27 mouse cellular contexts compared by ENCODE assay signal in the genomic region with DNA sequence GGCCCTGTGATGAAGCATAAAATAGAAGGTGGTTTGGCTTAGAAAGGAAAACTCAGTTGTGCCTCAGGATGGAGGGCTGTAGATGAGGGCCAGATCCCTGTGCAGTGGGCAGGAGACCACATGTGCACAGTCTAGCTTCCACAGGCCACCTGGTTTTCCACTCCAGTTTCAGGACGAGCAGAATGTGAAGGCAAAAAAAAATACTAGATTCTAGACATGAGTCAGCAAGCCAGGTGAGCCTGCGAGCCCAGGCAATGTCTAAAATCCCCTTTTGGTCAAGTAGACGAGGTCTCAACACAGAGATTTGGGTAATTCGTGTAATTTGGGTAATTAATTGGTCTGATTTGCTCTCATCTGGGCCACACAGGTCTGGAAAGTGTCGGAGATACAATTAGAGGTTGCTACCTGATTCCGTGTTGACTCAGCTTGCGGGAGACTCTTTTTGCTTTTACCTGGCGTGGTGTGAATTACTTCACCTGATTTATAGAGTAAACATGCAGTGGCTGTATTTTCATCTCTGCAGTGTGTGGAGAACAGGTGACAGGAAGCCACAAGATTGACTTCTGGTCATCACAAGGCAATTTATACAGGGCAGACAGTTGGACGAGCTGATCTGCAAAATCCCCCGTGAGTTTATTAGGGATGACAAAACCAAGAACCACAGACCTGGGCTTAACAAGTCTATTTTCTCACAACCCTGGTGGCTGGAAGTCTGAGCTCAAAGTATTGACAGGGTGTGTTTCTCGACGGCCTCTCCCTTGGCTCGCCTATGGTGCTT. TPM values are rescaled to one million over a fixed set of nuclear protein-coding genes. Genes with fewer than 3 reads are reported as not detected.
"Had no signal": no experiment of that assay in that cellular context is flagged by ENCODE, and none has a peak within 500 bp of the region (broad histone marks: within the 10 kb centered on the region; RNA-seq: fewer than 3 reads in every experiment).

No protein-coding gene starts in this region.

- H3K9me3 ChIP-seq: heart, embryonic 10.5 days; heart, embryonic 12.5 days; hindbrain, embryonic 10.5 days; hindbrain, embryonic 13.5 days; hindbrain, embryonic 15.5 days; kidney, embryonic 15.5 days; limb, embryonic 13.5 days; limb, embryonic 15.5 days had no signal

- H3K27me3 ChIP-seq: heart, embryonic 12.5 days; hindbrain, embryonic 13.5 days; hindbrain, embryonic 15.5 days; kidney, embryonic 15.5 days; limb, embryonic 13.5 days; limb, embryonic 15.5 days had no signal

- H3K4me1 ChIP-seq: heart, embryonic 10.5 days; heart, embryonic 12.5 days; hindbrain, embryonic 10.5 days; hindbrain, embryonic 13.5 days; hindbrain, embryonic 15.5 days; kidney, embryonic 15.5 days; limb, embryonic 13.5 days had no signal

- H3K9ac ChIP-seq: heart, embryonic 12.5 days; hindbrain, embryonic 13.5 days; hindbrain, embryonic 15.5 days; kidney, embryonic 15.5 days; limb, embryonic 13.5 days; limb, embryonic 15.5 days had no signal

- H3K27ac ChIP-seq: gastrocnemius, adult 2 months; heart, embryonic 10.5 days; hindbrain, embryonic 10.5 days; hindbrain, embryonic 13.5 days; hindbrain, embryonic 15.5 days; hindbrain, postnatal 0 days; kidney, embryonic 15.5 days; kidney, postnatal 0 days; limb, embryonic 13.5 days; limb, embryonic 15.5 days had no signal

- H3K4me2 ChIP-seq: heart, embryonic 12.5 days; hindbrain, embryonic 13.5 days; hindbrain, embryonic 15.5 days; kidney, embryonic 15.5 days; limb, embryonic 13.5 days; limb, embryonic 15.5 days had no signal

- ATAC-seq: hindbrain, postnatal 0 days; intestine, embryonic 16.5 days had no signal

- H3K36me3 ChIP-seq: heart, embryonic 10.5 days; heart, embryonic 12.5 days; hindbrain, embryonic 10.5 days; hindbrain, embryonic 13.5 days; hindbrain, embryonic 15.5 days; kidney, embryonic 15.5 days; limb, embryonic 13.5 days; limb, embryonic 15.5 days had no signal

- DNase-seq: gastrocnemius, adult 2 months; gastrocnemius, postnatal 10 days; gastrocnemius, postnatal 25 days; heart, adult 18-20 months; heart, postnatal 10 days; heart, postnatal 4 days; kidney, adult 11 months; kidney, adult 2 months; kidney, adult 9 months; kidney, postnatal 14 days; kidney, postnatal 36 days; layer of hippocampus, postnatal 36 days; left cerebral cortex, postnatal 4 days had no signal

- H3K4me3 ChIP-seq: gastrocnemius, adult 2 months; heart, embryonic 10.5 days; heart, embryonic 12.5 days; hindbrain, embryonic 10.5 days; hindbrain, embryonic 13.5 days; hindbrain, embryonic 15.5 days; kidney, embryonic 15.5 days; limb, embryonic 13.5 days; limb, embryonic 15.5 days had no signal

RNA-seq across cellular contexts. Expression of a gene that starts 45.7 kb away (rescaled TPM):
- total RNA-seq: gastrocnemius, adult 2 months; gastrocnemius, postnatal 25 days; granulocyte monocyte progenitor cell, adult 5-6 weeks; liver, adult 2 months had no signal
- polyA plus RNA-seq: kidney, postnatal 0 days; limb, embryonic 11.5 days; liver, adult 2 months had no signal
